Mouse (Mus musculus) lung, postnatal 14 days (tissue): Measurements from ENCODE around the gene Tbx6.

ENCODE experiments used
- DNase-seq: peaks from one replicate; pipeline ENCODE4 v3.0.0; 2021

Tbx6 gene

DNA sequence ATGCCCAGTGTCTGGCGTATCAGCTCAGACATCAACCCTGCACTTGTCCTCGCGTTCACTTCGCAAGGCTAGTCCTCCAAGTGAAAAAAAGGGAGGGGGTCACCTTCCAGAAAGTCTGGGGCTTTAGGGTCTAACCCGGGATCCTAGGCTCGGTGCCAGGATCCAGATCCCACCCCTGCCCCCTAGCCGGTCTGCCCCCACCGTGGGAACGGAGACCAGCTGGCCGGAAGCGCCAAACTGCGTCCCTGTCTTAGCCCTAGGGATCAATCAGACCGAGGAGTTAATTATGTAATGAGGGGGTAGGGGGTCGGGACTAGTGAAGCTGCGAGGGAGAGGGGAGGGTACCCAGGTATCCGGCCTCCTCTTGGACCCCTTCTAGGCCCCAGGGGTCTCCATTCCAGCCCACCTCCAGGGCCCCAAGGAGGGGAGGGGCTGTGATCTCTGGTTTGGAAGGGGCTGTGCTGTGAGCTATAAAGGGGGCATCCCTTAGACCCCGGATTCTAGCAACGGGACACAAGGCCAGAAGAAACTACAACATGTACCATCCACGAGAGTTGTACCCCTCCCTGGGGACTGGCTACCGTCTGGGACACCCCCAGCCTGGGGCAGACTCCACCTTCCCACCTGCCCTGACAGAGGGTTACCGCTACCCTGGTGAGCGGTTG, at the start of gene Tbx6:
Gene Tbx6 (plus strand): TSS at position 513 of the 665 bp plus-strand sequence.
- DNase-seq: no peak

DNA sequence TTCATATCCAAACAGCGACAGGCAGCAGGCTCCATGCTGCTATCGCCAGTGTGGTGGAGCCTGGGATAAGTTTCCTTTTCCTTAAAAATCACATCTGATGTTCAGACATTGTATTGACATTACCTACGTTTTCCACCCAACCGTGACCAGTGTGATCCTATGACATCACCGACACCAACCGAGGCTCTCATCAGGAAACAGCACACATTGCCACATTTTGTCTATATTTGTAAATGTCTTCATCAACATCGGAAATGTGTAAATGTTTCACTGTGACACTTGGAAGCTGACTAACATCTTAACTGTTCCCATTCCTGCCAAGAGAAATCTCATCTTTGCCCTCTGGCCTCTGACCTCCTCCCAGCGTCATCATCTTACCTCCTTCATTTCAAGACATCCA, 45.2 kb upstream of the Tbx6 start:
- no peak for DNase-seq

DNA sequence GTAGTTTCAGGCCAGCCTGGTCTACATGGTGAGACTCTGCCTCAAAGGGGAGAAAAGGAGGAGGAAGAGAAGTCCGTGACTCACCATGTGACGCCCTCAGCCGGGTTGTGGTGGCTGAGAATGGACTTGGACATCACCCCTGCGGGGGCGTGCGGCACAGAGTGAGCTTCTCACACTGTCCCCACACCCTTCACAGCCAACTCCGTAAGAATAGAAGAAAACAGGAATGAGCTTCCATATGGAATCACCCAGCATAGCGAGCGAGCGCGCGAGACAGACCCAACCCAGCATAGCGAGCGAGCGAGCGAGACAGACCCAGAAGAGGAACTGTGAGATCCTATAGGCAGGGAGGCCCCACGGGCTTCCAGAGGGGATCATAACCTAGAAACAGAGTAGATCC, 41.7 kb upstream of the Tbx6 start:
- DNase-seq: no peak

DNA sequence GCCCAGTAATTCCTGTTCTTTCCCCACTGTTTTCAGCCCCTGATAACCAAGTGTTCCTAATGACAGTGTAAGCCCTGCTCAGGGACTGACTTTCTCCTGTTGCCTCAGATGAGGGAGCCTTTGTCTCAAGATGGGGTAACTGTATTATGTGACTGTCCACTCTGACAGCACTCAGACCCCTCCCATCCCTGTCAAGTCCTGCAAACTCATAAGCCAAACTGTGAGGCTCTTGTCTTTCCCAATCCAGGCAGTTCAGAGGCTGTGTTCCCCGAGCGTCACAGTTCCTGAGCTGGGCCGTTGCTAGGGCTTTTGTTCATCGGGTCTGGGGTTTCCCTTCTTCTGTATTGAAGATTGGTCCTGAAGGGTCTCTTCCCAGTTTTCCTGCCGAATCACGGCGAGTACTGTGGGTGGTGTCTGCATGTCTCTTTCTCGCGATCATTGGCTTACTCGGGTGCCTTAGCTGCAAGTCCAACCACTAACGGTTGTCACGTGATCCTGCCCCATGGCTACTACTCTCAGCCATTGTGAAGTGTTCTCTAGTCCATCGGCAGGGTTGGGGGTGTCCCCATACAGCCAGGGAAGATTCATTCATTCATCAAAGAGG, 41.0 kb upstream of the Tbx6 start:
- DNase-seq: no peak

DNA sequence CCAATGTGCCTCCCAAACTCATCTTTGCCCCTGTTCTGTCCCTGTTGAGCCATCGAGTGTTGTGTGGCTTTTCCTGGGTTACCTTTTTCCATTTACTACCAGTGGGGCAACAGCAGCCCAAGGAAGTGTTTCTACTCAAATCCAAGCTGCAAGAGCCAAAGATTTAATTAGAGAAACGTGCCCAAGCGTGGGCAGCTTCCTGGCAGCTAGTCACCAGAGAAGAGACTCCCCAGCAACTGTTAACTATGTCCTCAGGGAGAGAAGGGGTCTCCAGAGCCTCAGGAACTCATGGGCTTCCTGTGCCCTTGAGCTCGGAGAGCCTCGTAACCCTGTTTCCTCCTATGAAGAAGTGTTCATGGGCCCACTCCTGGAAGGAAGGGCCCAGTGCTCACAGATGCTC, 40.3 kb upstream of the Tbx6 start:
- DNase-seq: no peak

DNA sequence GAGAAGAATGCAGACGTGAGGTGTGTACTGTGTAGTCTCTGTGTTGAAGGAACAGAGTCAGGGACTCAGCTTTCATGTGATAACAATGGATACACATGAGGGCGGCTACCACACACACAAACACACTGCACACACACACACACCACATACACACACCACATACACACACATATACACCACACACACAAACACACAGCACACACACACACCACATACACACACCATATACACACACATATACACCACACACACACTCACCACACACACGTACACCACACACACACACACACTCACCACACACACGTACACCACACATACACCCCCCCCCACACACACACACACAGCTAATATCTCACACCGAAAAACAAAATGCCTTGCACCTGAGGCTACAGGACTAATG, 39.8 kb upstream of the Tbx6 start:
- no peak for DNase-seq

DNA sequence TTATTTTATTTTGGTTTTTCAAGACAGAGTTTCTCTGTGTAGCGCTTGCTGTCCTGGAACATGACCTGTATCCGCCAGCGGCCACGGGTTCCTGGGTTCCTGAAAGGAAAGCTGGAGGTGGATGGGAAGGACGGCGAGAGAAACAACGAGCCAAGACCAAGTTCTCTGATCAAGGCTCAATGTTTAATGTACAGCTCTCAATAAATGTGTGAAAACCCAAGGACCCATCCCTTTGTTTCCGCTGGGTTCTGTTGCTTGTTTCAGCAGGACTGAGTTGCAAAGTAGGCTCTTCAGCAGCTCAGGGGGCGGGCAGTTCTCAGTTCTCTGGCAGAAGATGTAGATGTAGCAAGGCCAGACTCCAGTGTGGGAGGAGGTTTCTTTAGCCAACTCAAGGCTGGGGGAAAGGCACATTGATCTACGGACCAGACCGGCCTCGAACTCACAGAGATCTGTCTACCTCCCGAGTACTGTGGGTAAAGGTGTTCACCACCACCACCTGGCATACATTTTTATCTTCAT, 39.3 kb upstream of the Tbx6 start:
- DNase-seq: no peak

DNA sequence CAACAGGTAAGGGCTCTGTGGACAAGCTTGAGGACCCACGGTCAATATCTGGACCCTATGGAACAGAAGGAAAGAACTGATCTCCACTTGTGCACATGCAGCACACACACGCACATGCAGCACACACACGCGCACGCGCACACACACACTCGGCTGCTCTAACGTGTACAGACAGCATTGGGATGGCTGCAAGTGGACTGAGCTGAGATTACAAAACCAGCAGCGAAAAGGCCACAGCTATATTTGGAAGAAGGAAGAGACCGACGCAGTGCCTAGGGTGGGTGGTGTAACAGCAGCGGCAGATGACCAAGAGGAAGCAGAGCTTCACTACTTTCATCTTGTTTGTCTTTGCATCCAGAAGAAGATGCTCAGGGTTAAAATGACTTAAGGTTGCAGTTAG, 35.2 kb upstream of the Tbx6 start:
- no peak for DNase-seq

DNA sequence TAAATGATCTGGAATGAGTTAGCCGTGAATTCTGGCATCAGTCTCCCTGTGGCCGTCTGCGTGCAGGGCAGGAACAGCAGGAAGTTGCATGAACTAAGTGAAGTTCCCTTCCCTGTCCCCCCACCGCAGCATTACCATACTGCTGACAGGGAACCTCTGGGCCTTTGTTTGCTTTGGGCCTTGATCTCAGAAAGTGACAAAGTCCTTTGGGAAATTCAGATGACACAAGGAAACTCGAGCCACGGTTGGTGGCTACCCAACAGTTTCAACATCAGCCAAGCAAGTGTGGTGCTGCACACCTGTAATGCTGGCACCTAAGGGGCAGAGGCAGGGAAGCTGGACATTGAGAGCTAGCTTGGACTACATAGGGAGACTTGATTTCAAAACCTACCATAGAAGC, 34.5 kb upstream of the Tbx6 start:
- no peak for DNase-seq

DNA sequence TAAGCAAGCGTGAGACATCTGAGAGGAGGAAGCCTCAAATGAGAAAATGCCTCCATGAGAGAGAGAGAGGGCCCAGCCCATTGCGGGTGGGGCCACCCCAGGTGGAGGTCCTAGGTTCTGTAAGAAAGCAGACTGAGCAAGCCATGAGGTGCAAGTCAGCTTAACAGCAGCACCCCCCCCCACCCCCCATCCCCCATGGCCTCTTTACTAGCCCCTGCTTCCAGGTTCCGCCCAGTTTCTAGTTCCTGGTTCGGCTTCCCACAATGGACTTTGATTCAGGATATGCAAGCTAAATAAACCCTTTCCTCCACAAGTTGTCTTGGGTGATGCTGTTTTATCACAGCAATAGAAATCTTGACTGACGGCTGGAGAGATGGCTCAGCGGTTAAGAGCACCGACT, 32.5 kb upstream of the Tbx6 start:
- DNase-seq: no peak

DNA sequence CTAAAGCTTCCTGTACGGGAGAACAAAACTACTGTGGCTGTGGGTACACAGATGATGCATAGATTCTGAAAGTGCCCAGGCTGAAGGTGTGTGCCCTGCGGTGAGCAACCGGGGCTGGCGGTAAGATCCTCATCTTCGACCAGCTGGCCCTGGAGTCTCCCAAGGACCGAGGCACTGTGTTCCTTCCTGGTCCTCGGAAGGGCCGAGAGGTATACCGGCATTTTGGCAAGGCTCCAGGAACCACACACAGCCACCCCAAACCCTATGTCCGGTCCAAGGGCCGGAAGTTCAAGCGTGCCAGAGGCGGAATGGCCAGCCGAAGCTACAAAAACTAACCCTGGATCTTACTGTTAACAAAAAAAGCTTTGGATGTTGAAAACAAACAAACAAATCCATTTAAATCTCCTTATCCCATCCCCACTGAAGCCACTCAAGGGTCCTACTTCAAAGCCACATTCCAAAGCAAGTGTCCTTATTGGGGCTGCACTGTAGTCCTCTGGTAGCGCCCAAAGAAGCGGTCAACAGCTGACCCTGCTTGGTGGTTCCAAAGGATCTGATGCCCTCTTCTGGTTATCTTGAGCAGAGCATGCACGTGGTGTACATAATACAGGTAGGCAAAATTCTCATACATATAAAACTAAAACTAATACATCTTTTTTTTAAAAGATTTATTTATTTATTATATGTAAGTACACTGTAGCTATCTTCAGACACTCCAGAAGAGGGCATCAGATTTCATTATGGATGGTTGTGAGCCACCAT, 31.5 kb upstream of the Tbx6 start:
- no peak for DNase-seq

DNA sequence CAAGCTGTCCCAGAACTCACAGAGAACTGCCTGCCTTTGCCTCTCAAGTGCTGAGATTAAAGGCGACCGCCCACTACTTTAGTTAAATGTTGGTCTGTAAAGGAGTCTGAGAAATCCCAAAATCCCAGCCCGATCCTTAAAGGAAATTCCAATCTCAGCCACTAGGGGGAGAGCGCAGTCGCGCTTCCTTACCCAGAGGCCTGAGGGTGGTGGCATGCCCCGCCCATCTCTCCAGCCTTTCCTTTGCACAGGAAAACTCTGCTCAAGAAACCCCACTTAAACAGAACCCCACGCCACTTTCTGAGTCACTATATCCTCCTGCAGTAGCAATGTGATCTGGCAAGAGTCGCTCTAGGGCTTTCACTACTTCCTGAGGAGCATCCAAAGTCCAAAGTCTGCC, 26.4 kb upstream of the Tbx6 start:
- peak; percentile 86 for DNase-seq

DNA sequence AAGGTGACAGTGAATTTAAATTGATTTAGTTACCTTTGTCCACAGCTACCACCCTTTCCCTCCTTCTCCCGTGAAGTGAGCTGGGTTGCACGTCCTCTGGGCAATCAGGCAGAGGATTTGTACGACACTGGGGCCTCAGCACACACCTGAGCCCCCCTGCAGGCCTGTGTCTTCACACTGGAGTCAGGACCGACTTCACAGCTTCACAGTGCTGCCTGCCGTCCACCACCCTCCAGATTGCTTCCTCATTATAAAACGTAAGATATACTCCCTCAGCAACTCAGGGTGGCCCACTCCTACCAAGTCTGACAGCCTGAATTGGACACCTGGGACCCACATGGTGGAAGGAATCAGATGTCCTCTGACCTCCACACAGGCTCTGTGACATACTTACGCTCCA, 22.7 kb upstream of the Tbx6 start:
- DNase-seq: no peak

DNA sequence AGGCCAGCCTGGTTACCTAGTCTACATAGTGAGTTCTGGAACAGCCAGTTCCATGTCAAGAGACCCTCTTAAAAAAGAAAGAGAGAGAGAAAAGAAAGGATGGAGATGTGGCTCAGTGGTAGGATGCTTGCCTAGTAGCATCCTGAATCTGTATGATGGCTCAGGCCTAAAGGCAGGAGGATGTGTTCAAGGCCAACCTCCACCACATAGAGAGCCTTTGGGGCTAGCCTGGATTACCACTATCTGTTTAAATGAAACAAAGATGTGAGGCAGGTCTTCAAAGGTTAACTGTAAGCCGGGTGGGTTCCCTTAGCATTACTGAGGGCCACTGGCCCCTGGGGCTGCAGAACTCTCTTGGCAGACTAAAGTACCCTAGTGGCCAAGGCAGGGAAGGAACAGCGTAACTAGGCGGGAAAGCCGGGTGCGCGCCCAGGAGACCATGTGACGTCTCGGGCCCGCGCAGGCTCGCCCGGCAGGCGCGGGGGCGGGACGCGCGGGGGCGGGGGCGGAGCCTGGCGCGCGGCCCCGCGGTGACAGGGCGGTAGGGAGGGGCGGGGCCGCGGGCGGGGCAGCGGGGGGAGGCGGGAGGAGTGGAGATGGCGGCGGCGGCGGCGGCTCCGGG, 22.1 kb upstream of the Tbx6 start, which contains the start of gene Mapk3:
Gene Mapk3 (plus strand): TSS at position 552 of the 622 bp plus-strand sequence.
- DNase-seq: peak; percentile 91

DNA sequence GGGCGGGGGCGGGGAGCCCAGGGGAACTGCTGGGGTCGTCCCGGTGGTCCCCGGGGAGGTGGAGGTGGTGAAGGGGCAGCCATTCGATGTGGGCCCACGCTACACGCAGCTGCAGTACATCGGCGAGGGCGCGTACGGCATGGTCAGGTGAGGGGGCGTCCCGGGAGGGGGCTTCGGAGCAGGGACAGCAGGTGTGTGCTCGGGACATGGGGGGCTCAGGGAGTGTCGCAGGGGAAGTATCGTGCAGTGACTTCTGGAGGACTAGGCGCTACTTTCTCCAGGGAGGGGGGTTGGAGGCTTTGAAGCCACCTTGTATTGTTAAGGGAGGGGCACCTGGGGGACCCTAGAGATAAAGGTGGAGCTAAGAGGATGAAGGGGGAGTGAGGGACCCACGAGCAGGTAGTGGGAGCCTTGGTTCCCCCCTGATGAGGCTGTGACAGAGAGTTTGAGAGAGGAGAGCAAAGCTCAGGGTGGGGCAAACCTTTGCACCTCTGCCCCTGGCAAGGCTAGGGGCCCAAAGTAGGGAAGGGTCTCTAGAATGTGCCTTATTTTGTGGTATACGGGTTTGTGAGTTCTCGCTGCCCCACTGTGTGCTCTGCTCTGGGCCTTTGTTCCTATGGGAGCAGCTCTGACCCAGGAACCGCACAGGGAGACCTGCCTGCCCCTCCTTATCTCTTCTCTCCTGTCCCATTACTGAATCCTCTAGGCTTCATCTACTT, 21.5 kb upstream of the Tbx6 start:
- DNase-seq: no peak

DNA sequence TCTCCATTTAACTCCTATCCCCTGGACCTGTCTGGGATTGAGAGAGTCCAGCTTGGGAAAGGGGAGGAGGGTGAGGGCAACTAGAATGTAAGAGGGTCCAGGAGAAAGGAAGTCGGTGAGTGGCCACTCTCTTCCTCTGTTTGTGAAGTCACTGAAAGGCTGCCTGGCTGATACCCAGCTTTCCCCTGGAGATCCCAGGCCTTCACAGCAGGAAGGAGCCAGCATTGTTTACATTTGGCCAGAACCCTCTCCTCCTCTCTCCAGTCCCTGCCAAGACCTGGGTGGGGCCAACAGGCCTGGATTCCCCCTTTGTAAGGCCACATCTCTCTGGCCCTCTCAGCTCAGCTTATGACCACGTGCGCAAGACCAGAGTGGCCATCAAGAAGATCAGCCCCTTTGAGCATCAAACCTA, 20.9 kb upstream of the Tbx6 start:
- peak; percentile 90 for DNase-seq

DNA sequence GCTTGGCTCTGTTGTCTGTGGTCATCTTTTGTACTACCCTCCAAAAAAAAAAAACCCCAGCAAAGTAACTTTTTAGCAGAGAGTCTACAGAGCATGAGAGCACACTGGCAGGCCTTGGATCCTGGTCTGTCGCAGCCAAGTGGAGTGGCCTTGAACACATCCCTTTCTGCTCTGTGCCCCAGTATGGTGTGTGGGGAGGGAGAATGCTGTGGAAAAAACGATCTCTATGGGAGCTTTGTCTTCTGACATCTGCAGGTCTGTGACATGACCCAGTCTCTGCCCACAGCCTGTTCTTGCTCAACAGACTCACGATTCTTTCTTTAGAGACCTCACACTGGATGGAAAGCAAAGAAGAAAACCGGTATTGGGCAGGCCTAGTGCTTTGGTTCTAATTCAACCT, 20.3 kb upstream of the Tbx6 start:
- DNase-seq: no peak

DNA sequence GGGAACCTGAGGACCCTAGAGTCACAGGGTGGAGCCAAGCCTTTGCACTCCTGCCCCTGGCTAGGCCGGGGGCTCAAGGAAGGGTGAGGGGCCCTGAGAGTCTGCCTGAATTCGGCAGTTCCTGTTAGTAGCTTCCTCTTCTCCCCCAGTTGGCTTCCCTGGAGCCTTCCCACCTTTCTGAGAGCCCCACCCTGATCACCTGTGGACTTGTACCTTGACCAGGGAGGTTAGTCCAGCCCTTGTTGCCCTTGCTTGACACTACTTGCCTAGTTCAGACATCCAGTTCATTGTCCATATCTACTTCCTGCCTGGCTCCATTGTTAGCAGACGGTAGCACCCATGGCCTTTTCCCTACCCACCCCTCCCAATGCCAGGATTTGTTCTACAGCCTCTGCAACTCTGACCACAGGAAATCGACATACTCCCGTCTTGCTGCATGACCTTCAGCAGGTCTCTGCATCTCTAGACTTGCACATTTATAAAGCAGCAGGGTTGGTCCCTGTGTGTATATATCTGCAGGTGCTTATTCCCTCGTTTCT, 19.7 kb upstream of the Tbx6 start:
- no peak for DNase-seq

DNA sequence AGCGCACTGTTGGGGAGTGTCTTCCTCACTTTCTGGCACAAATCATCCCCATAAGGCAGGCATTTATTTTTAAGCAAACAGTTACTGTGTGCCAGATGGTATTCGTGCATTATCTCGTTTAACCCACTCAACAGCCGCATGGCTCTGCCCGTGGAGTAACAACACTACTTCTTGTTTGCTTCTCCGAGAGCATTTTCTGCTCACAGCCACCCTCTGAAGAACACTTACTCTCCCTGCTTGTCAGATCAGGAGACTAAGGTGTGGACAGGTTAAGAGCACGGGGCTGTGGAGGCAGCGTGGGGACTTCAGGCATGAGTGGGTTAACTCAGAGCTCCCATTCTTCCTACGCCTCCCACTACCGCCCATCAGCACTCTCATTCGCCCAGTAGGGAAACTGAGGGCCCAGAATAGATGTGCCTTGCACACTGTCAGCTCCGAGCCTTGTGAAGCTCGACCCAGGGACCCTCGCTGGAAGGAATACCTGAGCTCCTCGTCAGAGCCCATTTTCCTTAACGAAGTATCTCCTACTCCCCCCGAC, 18.7 kb upstream of the Tbx6 start:
- DNase-seq: no peak

DNA sequence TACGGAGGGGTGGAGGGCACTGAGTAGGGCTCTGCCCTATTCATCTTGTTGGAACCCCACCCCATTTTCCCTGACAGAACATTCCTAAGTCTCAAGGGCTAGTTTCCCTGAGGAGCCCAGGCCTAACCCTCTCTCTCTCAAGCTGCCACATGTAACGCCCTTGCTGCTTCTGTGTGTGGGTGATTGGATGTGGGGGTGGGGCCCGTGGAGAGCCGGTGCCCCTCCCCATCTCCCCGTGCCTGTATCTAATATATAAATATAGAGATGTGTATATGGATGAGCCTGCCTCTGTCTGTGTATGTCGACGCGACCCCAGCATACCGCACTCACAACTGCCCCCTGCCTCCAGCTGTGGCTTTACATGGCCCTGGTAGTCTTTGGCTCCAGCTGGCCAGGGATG, 15.7 kb upstream of the Tbx6 start:
- DNase-seq: no peak

DNA sequence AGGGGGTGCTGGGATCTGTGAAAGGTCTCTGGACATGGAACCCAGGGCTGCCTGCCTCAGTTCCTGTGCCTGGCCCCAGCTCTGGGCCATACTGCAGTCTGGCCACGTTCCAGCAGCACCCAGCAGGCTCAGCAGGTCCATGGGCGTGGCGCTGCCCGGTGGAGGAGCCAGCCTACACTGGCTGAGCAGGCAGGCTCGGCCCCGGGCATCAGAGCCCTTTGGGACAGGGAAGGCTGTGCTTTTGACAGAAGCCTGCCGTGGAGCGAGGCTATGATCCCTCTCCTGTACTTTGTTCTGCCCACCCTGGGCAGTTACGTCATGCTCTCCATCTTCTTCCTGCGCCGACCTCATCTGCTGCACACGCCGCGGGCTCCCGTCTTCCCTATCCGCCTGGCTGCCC, 15.1 kb upstream of the Tbx6 start, which contains the start of gene Gdpd3:
Gene Gdpd3 (plus strand): TSS at position 134 of the 400 bp plus-strand sequence.
- no peak for DNase-seq

DNA sequence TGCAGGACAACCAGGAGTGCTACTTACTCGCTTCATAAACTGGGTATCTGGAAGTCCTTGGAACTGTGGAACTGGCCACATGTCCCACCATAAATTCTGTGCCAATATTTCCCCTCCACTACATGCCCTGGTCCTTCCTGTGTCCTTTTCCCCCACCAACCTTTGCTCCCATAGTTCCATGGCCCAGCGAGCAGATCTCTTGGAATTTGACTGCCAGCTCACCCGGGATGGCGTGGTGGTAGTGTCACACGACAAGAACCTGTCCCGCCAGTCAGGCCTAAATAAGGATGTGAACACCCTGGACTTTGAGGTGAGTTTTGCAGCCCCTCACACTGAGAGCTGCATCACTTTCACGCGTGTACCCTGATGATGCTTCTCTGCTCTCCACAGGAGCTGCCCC, 14.3 kb upstream of the Tbx6 start:
- DNase-seq: no peak
